Mouse (Mus musculus): ENCODE measurements at regions not wholly inside any gene's neighbourhood (a gene's known extent, or its start where the extent isn't known, plus 50 kb on each side); places are given as distances from the start of the nearest gene placed in this dataset.
A peak's percentile ranks its signal among the peaks of the same experiment; 100 is the strongest.

DNA sequence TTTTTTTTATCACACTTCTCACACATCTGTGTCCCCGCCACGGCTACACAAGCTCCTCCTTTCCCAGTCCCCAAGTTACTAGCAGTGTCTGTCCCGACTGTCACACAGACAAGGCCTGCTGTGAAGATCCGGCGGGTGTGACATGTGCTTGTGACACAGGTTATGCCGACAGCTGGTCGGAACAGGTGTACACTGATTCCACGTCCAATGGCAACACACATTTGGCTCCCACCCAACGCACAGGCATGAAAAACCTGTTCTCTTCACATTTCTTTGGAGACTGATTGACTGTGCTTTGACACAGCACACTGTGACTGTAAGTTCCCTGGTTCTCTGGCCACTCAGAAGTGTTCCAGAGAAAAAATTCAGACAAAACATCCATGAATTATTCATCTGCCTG is 281.4 kb downstream of the En1 start:
- DNase-seq (ENCODE audit: low read depth, low spot score): peak; percentile 16

DNA sequence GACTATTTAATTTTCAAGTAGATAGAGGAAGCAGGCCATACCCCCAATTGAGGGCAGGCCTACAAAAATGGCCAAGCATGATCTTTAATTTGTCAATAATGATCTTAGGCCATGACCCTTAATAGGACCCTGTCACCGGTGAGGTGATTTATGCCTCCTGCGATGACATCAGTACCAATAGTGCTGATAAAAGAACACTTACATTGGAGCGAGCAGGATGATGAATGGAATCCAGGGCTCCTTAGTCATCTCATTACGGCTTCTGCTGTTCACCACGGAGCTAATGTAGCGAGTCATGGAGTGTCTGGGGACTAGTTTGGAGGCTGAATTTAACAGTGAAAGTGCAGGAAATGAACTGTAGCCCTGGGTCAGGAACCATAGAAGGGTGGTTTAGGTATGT is 308.6 kb downstream of the En1 start:
- DNase-seq (ENCODE audit: low read depth, low spot score): no peak

DNA sequence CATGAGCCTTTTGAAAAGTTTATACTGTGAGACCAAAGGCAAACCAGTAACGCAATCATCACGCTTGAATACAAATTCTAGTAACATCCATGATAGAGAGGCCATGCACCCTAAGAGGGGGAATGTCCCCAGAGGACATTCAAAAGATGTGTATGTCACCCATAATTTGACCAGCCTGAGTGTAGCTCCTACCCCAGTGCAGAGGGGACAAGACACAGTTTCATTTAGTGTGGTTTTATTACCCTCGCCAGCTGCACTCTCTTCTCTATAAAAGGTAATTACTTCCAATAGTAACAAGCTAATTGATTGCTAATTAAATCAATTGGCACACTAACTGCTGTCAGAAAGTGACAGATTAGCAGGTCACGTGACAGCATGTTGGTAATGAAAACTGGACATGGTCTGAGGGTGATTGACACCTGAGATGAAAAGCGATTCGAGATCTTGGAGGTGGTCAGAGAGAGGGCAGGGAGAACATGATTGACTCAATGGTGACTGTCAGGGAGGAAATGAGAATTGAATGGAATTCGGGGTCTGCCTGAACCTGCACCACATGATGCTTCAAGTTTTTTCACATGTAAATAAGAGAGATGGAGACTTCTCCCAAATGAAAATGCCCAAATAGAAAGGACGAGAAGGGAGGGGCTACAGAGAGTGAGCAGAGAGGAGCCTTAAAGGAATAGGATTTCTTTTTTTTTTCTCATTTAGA is 309.9 kb downstream of the En1 start:
- no peak for DNase-seq (ENCODE audit: low read depth, low spot score)

DNA sequence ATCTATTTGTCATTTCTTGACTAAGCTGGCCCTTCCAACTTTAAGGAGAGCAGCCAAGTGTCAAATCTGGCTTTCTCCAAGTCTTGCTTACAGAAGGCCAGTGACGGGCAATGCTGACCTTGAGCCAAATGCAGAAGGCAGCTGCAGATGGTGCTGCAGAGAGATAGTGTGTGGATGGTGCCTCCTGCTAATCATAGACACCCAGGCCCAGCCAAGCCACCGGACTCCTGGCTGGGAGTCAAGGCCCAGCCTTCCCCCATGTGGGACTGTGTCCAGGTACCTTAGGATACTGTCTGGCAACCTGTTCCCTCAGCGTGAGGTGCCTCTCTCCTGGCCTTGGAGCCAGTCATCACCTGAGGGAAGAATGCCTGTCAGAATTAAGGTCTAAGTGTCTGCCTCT is 319.3 kb downstream of the En1 start:
- no peak for DNase-seq (ENCODE audit: low read depth, low spot score)

DNA sequence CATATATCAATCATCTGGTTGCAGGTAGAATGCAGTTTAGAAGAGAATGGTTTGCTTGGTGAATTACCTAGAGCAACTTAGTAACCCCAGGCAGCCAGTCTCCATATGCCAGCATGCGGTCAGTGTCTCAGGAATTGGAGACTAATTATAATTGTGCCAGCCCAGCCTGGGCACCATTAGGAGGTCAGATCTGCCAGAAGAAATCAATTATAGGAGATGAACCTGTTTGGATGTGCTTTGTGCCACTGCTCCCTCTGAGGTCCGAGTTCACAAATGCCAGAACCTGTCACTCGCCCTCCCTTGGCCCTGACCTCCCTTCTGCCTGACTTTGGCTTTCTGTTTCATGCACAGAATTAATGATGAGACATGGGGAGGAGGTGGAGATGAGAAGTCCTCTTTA is 323.1 kb downstream of the En1 start:
- DNase-seq (ENCODE audit: low read depth, low spot score): no peak

DNA sequence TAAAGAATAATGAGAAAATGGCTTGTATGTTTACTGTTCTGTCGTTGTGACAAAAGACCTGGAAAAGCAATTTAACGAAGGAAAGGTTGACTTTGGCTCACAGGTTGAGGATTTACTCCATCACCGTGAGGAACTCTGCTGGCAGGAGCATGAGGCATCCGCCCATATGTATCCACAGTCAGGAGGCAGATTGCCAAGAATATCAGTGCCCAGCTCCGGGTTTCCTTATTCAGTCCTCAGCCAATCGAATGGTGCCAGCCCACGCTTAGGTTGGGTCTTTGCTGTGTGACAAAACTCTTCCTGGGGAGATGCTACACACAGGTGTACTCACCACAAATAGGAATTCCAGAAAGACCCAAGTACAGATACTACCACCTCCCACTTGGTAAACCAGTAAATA is 327.9 kb downstream of the En1 start:
- no peak for DNase-seq (ENCODE audit: low read depth, low spot score)

DNA sequence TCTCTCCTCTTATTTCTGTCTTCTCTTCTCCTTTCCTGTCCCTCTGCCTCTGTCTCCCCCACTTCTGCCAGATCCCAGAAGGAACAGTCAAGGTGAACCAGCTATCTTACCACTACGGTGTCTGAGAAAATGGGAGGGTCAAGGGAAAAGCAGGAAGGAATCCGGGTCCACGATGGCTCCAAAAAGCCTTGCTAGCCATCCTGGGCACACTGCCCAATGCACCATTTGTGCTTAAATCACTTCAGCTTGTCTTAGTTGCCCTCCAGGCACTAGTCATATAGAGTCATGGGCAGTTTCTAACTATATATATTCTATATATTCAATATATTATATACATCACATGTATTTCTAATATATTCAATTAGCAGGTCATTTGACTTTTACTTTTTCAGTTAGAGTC is 333.1 kb downstream of the En1 start:
- no peak for DNase-seq (ENCODE audit: low read depth, low spot score)

DNA sequence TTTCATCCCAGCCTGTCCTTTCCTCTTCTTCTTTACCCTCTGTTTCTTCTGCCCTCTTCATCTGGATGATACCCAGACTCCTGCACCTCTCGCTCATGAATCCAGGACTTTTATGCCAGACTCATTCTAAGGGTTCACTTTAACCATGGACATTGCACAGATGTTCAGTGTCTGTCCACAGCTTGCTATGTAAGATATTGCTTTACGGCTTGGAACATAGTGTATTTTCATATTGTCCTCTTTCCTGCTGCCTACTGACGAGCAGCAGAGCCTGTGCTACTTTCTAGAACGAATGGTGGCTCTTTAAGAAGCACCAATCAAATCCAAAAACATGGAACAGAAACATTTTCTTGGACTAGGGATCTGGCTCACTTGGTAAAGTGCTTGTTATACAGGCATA is 341.5 kb downstream of the En1 start:
- DNase-seq (ENCODE audit: low read depth, low spot score): no peak

DNA sequence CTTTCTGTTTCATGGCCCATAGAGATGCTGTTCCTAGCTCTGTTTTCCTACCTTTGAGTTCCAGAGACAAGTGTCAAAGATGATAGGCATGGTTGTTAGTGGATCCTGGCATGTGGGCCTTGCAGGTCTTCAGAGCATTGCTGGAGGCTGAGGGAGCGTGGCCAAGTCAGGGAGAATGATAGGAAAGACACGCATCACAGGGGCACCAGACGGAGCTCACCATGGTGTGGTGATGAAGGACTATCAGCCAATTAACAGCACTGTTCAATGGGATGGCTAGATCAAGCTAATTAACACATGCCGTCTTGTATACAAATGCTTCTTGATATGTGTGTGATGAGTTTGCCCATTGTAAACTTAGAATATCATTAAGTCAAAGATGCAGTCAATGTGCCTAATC is 344.1 kb downstream of the En1 start:
- no peak for DNase-seq (ENCODE audit: low read depth, low spot score)

DNA sequence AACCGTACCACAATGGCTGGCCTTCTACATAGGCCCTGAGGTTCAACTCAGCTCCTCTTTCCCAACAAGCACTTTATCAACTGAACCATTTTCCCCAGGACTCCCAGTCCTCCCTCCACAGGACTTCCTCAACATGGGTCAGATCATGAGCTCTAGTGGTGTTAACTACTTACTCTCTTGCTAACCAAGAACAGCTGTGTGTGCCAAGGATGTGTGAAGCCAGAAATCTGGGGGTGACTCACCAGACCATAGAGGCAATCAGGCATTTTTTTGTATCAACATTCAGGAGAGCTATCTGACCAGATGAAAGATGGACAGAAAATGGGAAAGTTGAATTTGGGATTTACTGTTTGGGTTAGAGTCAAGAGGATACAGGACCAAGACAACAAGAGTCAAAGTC is 359.0 kb downstream of the En1 start:
- DNase-seq (ENCODE audit: low read depth, low spot score): no peak

DNA sequence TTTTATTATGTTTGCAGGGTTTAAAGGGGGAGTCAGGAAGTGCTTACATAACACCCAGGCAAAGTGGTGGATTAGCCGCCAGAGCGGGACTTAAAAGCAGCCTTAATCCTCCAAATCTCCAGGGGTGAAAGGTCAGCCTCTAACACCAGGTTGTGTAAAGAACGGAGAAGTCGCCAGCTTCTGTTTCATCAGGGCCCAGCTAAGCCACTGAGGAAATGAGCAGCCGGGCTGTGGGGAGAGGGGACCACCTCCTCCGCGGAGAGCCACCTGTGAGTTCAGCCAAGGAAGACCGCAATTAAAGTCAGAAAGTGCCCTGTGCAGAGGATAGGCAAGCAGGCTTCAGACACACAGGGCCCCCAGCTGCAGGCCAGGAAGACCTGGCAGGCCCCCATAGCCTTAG is 359.8 kb downstream of the En1 start:
- no peak for DNase-seq (ENCODE audit: low read depth, low spot score)

DNA sequence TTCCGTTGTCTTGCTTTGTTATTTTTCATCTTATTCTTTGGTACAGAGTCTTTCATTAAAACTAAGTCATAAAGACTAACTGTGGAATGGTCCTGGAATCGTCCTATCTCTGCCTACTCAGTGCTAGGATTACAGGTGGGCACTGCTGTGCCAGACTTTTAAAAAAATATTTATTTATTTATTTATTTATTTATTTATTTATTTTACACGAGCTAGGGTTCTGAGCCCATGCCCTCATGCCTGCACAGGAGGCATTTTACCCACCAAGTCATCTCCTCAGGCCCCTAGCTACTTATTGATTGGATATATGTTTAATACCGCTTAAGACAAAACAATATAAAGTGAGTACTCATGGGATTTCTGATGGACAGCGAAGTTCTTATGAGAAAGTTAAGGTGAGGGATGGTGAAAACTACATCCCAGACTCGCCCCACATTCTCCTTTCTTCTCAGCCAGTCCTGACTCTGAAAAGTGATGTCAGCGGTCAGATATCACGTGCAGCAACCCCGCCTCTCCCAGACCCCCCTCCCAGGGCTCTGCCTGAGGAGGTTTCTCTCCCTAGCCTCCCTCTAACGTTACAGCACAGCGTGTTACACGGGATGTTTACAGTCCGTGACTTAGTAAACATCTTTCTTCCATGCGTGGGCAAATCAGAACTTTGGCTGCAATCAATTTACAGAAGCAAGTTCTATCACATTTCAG is 361.4 kb downstream of the En1 start:
- no peak for DNase-seq (ENCODE audit: low read depth, low spot score)

DNA sequence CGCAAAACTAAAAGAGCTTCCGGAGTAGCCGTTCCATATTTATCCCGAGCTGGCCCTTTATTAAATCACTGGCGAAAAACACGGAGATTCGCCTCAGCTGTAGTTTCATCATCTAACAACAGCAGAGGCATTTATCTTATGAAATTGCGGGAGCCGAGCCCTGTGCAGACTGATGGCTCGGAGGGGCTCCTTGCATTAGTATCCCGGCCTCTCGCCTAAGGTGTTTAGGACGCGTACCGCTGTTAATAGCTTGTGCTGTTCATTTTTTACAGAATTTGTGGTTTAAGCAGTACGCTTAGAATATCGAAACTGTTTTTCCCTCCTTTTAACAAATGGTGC is 361.9 kb downstream of the En1 start:
- DNase-seq (ENCODE audit: low read depth, low spot score): no peak

DNA sequence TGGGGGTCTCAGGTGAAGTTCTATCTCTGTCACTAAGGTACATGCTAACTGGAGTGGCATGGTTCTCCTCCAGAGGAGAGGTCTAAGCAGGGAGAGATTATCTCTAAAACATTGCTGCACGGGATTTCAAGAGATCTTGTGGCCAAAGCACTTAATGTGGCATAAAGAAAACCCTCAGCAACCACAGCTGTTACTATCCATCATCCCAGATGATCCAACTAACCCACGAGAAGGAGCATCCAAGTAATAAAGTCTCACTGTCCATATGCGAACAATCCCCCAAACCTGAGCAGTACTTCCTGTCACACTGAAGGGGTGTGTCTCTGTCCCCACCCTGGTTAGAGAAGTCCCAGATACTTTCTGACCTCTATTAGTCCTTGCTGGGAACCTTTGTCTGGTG is 363.9 kb downstream of the En1 start:
- no peak for DNase-seq (ENCODE audit: low read depth, low spot score)

DNA sequence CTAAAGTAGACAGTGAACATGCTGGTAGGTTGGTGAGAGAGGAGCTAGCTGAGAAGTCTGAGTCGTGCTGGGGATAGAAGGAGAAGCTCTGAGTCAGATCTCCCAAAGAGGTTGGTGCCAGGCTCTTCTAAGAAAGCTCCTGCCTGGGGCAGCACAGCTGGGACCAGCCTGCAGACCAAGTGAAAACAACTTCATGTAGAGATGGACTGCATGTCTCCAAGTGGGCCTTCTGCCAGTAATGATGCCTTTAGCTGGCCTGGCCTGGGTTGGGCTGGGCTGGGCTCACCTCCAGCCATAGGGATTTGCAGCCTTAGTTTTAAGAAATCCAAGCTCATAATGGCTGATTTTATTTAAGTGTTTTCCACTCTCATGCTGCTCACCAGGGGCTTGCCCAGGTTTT is 357.7 kb downstream of the Insig2 start:
- no peak for DNase-seq (ENCODE audit: low read depth, low spot score)

DNA sequence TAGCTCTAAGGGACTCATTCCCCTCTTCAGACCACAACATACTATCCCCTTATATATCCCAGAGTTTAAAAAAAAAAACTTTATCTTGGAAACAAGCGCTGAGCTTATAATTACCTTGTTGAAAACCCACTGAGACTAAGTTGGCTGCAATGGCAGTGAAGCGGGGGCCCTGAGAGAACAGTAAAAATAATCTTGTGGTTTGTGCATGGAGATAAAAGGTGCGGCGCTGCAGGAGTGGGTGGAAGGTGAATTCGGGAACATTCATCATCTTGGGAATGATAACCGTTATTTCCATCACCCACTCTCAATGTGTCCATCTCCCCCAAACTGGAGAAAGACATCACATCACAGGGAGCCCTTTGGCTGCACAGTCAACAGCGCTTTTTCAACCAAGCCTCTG is 327.9 kb downstream of the Insig2 start:
- DNase-seq (ENCODE audit: low read depth, low spot score): no peak

DNA sequence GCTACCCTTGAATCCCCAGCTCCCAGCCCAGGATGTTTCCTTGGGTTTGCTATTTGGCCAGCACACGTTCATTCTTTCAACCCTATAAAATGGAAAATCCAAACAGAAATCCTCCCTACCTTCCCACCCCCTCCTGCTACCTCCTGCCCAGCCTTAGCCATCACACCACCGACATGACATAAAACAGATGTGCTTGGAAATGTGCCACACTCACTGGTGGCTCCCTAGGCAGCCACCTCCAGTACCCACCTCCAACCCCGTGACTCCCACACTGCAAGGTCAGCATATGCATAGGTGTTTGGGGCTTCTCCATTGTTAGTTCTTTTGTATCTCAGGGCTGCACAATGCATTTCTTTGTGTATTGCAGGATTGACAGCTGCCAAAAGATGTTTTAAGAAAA is 327.2 kb downstream of the Insig2 start:
- DNase-seq (ENCODE audit: low read depth, low spot score): no peak

DNA sequence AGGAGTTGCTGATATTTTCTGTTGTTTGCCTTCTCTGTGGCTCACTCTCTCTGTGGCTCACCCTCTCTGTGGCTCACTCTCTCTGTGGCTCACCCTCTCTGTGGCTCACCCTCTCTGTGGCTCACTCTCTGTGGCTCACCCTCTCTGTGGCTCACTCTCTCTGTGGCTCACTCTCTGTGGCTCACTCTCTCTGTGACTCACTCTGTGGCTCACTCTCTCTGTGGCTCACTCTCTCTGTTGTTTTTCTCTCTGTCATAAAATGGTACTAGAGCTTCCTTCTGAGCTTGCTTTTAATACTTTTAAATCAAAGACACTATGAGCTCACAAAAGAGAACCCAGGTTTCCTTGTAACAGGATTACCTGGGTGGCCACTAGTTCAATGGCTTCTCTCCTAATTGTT is 320.3 kb downstream of the Insig2 start:
- DNase-seq (ENCODE audit: low read depth, low spot score): no peak

DNA sequence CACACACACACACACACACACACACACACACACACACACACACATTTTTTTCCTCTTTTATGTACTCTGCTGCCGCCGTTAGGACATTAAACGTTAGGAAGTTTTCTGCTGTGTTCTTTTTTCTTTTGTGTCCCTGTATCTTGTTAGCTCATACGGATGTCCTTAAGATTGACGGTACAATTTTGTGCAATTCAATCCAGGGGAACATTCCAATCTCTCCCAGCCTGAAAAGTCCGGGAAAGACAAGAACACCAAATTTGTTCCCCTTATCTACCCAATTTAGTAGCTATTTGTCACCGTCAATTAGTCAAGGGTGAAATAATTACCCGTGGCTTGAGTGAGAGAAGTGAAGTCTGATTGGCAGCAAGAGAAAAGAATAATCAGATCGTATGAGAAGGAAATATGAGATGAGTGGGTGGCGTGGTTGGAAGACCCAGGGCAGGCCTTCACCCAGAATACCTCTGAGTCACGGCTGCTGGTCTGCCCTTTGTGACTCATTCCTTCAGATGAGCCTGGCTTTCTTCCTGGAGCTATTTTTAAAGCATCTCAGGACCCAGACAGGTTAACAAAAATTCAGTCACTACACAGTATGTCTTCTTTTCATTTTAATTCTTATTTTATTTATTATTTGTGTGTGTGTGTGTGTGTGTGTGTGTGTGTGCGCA is 318.4 kb downstream of the Insig2 start:
- DNase-seq (ENCODE audit: low read depth, low spot score): no peak

DNA sequence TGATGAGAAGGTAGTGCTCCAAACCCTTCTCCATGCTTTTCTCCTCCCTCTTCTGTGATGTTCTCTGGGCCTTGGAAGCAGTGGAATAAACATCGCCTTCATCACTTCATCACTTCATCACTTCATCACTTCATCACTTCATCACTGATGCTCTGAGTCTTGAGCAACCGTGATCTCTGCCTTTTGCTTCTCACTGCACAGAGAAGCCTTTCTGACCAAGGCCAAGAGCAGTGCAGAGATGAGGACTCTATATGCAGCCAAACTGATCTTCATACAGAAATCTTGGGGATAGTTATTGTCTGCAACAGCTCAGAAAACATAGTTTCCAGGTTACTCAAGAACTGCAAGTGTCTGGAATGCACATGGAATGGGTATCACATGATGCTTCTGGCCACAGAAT is 303.0 kb downstream of the Insig2 start:
- no peak for DNase-seq (ENCODE audit: low read depth, low spot score)

DNA sequence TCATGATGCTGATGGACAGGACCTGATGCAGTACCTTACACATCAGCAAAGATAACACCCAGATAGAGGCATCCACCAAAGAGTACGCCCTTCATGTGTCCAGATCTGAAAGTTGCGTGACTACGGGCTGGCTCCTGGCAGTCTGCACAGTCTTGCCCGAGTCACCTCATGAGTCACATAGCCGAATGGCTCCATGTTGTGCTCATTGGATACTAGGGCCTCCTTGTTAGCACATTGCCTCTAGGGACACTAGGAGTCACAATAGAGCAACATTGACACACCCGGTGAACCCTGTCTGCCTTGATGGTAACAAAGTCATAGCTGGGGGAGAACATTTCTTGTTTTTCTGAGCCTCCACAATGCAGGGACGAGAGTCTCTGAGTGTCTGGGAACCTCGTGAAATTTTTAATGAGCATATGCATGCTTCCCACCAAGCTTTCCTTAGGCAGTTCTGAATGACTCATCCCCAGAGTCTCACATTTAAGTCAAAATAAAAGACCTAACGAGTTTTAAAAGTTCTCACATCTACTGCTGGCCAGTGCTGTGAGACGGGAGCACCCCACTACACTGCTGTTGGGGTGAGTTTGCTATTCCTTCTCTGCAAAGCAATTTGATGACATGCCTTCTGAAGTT is 297.5 kb downstream of the Insig2 start:
- DNase-seq (ENCODE audit: low read depth, low spot score): no peak

DNA sequence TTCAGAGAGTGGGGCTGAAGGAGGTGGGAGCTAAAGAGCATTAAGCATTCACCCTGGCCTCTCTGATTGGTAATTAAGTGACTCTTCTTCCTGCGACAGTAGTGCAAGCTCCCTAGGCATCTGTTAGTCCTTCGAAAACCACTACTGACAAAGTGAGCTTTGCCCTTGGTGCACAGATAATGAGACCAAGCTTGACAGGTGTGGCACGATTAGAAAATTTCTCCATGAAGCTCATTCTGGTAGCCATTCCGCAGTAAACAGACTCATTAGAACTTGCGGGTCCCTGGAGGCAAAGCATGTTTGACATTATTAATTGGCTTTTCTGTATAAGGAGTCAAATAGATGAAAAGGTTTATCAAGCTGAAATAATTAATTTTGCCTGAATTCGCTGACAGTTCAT is 285.8 kb downstream of the Insig2 start:
- no peak for DNase-seq (ENCODE audit: low read depth, low spot score)

DNA sequence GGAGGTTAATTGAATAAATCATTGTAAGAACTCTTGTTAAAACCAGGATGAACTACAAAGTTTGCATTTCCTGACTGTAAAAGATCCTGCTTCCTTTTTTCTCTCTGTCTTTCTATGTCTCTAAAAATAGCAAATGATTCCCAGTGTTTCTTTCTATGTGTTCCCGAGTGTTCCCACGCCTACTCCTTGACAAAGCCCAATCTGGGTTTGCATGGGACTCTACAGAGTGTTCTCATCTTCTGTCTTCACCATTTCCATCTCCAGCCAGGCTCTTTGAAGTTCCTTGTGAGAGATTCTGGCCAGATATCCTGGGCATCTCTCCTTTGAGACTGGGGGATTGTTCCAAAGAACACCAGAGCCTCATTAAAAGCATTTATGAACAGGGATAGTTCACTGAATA is 285.0 kb downstream of the Insig2 start:
- DNase-seq (ENCODE audit: low read depth, low spot score): no peak

Data from brain, embryonic 18.5 days (tissue).